Mouse (Mus musculus) thymus, adult 2 months (tissue): ENCODE measurements around the gene Npl.

ENCODE experiments used
- CTCF ChIP-seq: fragments of 200-500 bp; IDR thresholded peaks from 2 replicates; pipeline ENCODE4 v1.5.1; 2012; ENCODE audit warnings: mild to moderate bottlenecking, control low read depth, low read length, moderate library complexity, borderline replicate concordance; ENCODE audit not compliant: control insufficient read depth, poor library complexity, insufficient read depth; ENCODE audit errors: extremely low read depth
- POLR2A ChIP-seq: fragments of 200-500 bp; IDR thresholded peaks from 2 replicates; pipeline ENCODE4 v1.6.1; 2012; ENCODE audit warnings: mild to moderate bottlenecking, low read length, control low read depth, moderate library complexity; ENCODE audit not compliant: control insufficient read depth, poor library complexity, insufficient read depth; ENCODE audit errors: extremely low read depth

GRCm38 (mm10) chr1:153585752-153586151 lies 35.9 kb upstream of the Npl start:
- TF ChIP-seq CTCF (no peak), POLR2A (no peak)
